Mouse (Mus musculus) embryonic facial prominence, embryonic 11.5 days (tissue): ENCODE results near the gene AI661453. TPM values are rescaled to one million over a fixed set of nuclear protein-coding genes. Genes with fewer than 3 reads are reported as not detected.

ENCODE experiments used
- ATAC-seq: fragments of 200-750 bp; cut with Nextera tagmentation; replicated peaks from 2 replicates; pipeline ENCODE4 v1.8.0; 2017; ENCODE audit warnings: low read depth; ENCODE audit not compliant: insufficient number of reproducible peaks, low FRiP score, low TSS enrichment
- DNase-seq: peaks from one replicate; pipeline ENCODE4 v3.0.0-alpha.2; 2015; ENCODE audit warnings: low spot score
- H3K27ac ChIP-seq: fragments of 300-500 bp; sonication (generic); replicated peaks from 2 replicates; pipeline ENCODE4 v1.5.1; 2014; ENCODE audit warnings: mild to moderate bottlenecking, low read depth, low read length, control low read depth
- H3K27me3 ChIP-seq: fragments of 300-500 bp; sonication (generic); 2 replicates; pipeline ENCODE4 v1.6.1; 2014; ENCODE audit warnings: mild to moderate bottlenecking, low read length, moderate library complexity, mixed read lengths; ENCODE audit not compliant: control insufficient read depth, insufficient read depth
- H3K36me3 ChIP-seq: fragments of 300-500 bp; sonication (generic); replicated peaks from 2 replicates; pipeline ENCODE4 v1.6.1; 2014; ENCODE audit warnings: low read depth, mild to moderate bottlenecking, low read length, moderate library complexity, mixed read lengths; ENCODE audit not compliant: control insufficient read depth, insufficient read depth
- H3K4me1 ChIP-seq: fragments of 300-500 bp; sonication (generic); 2 replicates; pipeline ENCODE4 v1.6.1; 2014; ENCODE audit warnings: low read length, mixed read lengths; ENCODE audit not compliant: control insufficient read depth, insufficient read depth
- H3K4me2 ChIP-seq: fragments of 300-500 bp; sonication (generic); 2 replicates; pipeline ENCODE4 v1.6.1; 2014; ENCODE audit warnings: low read depth, mild to moderate bottlenecking, control low read depth, low read length, moderate library complexity
- H3K4me3 ChIP-seq: fragments of 300-500 bp; sonication (generic); 2 replicates; pipeline ENCODE4 v1.5.1; 2014; ENCODE audit warnings: low read depth, low read length, control low read depth
- H3K9ac ChIP-seq: fragments of 300-500 bp; sonication (generic); replicated peaks from 2 replicates; pipeline ENCODE4 v1.6.1; 2014; ENCODE audit warnings: mild to moderate bottlenecking, control low read depth, low read length
- H3K9me3 ChIP-seq: fragments of 300-500 bp; sonication (generic); replicated peaks from 2 replicates; pipeline ENCODE4 v1.6.1; 2016; ENCODE audit warnings: mild to moderate bottlenecking, low read length, inconsistent platforms, mixed read lengths; ENCODE audit not compliant: control insufficient read depth
- WGBS: fragments of 180-500 bp; shearing (Covaris S2); extraction: QIAGEN DNeasy Blood & Tissue Kit; methylation state at CpG from one replicate; pipeline ENCODE4 v1.1.7; 2014; 5-methylcytosine and 5-hydroxymethylcytosine counted together
- polyA plus RNA-seq: library from polyadenylated mRNA; unstranded; fragments of >200 nt; fragmentation: Nextera tagmentation; extraction: Ambion mirVana; gene quantifications from 2 replicates; pipeline ENCODE4 v1.2.1, GENCODE M21; 2014

The AI661453 gene
- polyA plus RNA-seq, 1 experiment from 2014 or later = 0.43 TPM

GRCm38 (mm10) chr17:47452886-47453285 lies 16.5 kb downstream of the AI661453 start:
- Histone ChIP-seq H3K27me3 (no peaks in the 10 kb centered on the region), H3K36me3 (no peaks in the 10 kb centered on the region), H3K4me2 (no peak overlapping the region), H3K9me3 (no peaks in the 10 kb centered on the region), H3K4me1 (peaks cover 2% of the 10 kb centered on the region), H3K4me3 (no peak overlapping the region), H3K9ac (no peak overlapping the region; the same call in 1 of the 2 replicates), H3K27ac (no peak overlapping the region)
- WGBS = 51% methylated on average over 7 of the region's 7 CpGs
- ATAC-seq = no peak
- DNase-seq = no peak

GRCm38 (mm10) chr17:47454675-47455074 lies 18.3 kb downstream of the AI661453 start:
- H3K4me2 ChIP-seq = no peak overlapping the region
- DNase-seq (no peak), ATAC-seq (no peak)
- no peaks in the 10 kb centered on the region for H3K27me3 ChIP-seq
- H3K9me3 ChIP-seq = no peaks in the 10 kb centered on the region
- H3K4me1 ChIP-seq = peaks cover 2% of the 10 kb centered on the region; the same call in 1 of the 2 replicates
- H3K4me3 ChIP-seq = no peak overlapping the region
- H3K9ac ChIP-seq = no peak overlapping the region
- H3K36me3 ChIP-seq = no peaks in the 10 kb centered on the region
- WGBS = 86% methylated on average over 8 of the region's 8 CpGs
- no peak overlapping the region for H3K27ac ChIP-seq

GRCm38 (mm10) chr17:47458310-47458709 lies 21.9 kb downstream of the AI661453 start:
- Histone ChIP-seq H3K27ac (no peak overlapping the region), H3K4me2 (no peak overlapping the region), H3K4me1 (no peaks in the 10 kb centered on the region), H3K27me3 (no peaks in the 10 kb centered on the region), H3K36me3 (no peaks in the 10 kb centered on the region), H3K4me3 (no peak overlapping the region), H3K9ac (no peak overlapping the region), H3K9me3 (no peaks in the 10 kb centered on the region)
- 85% methylated on average over 13 of the region's 13 CpGs for WGBS
- ATAC-seq = no peak
- DNase-seq = no peak

GRCm38 (mm10) chr17:47458936-47459335 lies 22.5 kb downstream of the AI661453 start:
- no peaks in the 10 kb centered on the region for H3K36me3 ChIP-seq
- no peaks in the 10 kb centered on the region for H3K4me1 ChIP-seq
- H3K27me3 ChIP-seq = no peaks in the 10 kb centered on the region
- no peaks in the 10 kb centered on the region for H3K9me3 ChIP-seq
- no peak for DNase-seq
- no peak overlapping the region for H3K4me3 ChIP-seq
- H3K27ac ChIP-seq = no peak overlapping the region
- H3K9ac ChIP-seq = no peak overlapping the region
- H3K4me2 ChIP-seq = no peak overlapping the region
- WGBS = 92% methylated on average over 2 of the region's 2 CpGs
- no peak for ATAC-seq

- Histone ChIP-seq H3K27ac (no peak overlapping the region), H3K9ac (no peak overlapping the region), H3K27me3 (no peaks in the 10 kb centered on the region), H3K4me3 (no peak overlapping the region), H3K4me2 (no peak overlapping the region), H3K36me3 (no peaks in the 10 kb centered on the region), H3K4me1 (no peaks in the 10 kb centered on the region), H3K9me3 (no peaks in the 10 kb centered on the region)
- ATAC-seq (no peak), DNase-seq (no peak)
- 75% methylated on average over 3 of the region's 3 CpGs for WGBS
These were observed 23.0 kb downstream of the AI661453 start for GRCm38 (mm10) chr17:47459341-47459919.

- DNase-seq (no peak), ATAC-seq (no peak)
- 72% methylated on average over 3 of the region's 3 CpGs for WGBS
- Histone ChIP-seq H3K27me3 (no peaks in the 10 kb centered on the region), H3K4me2 (no peak overlapping the region), H3K9ac (no peak overlapping the region), H3K36me3 (no peaks in the 10 kb centered on the region), H3K27ac (no peak overlapping the region), H3K4me3 (no peak overlapping the region), H3K4me1 (no peaks in the 10 kb centered on the region; the same call in 1 of the 2 replicates), H3K9me3 (no peaks in the 10 kb centered on the region)
These were observed 25.3 kb downstream of the AI661453 start for GRCm38 (mm10) chr17:47461688-47462087.

GRCm38 (mm10) chr17:47462209-47462608 lies 25.8 kb downstream of the AI661453 start:
- no peak for ATAC-seq
- peaks cover 2% of the 10 kb centered on the region; the same call in 1 of the 2 replicates for H3K27me3 ChIP-seq

GRCm38 (mm10) chr17:47462728-47463388 lies 26.4 kb downstream of the AI661453 start:
- H3K27me3 ChIP-seq = peaks cover 8% of the 10 kb centered on the region

More at GRCm38 (mm10) chr17:47462209-47462608, 25.8 kb downstream of the AI661453 start:
- Histone ChIP-seq H3K36me3 (no peaks in the 10 kb centered on the region), H3K27ac (no peak overlapping the region), H3K9me3 (no peaks in the 10 kb centered on the region), H3K4me3 (no peak overlapping the region), H3K4me1 (no peaks in the 10 kb centered on the region; the same call in 1 of the 2 replicates), H3K9ac (no peak overlapping the region), H3K4me2 (no peak overlapping the region)
- DNase-seq = no peak
- 81% methylated on average over 7 of the region's 7 CpGs for WGBS

More at GRCm38 (mm10) chr17:47462728-47463388, 26.4 kb downstream of the AI661453 start:
- Histone ChIP-seq H3K36me3 (no peaks in the 10 kb centered on the region), H3K27ac (no peak overlapping the region), H3K4me2 (no peak overlapping the region), H3K9ac (no peak overlapping the region), H3K4me3 (no peak overlapping the region), H3K4me1 (no peaks in the 10 kb centered on the region; the same call in 1 of the 2 replicates), H3K9me3 (no peaks in the 10 kb centered on the region)
- no peak for DNase-seq
- 45% methylated on average over 9 of the region's 9 CpGs for WGBS
- no peak for ATAC-seq
